Mouse (Mus musculus) kidney, adult 2 months (tissue): ENCODE data around the gene Pgp. TPM values are rescaled to one million over a fixed set of nuclear protein-coding genes. Genes with fewer than 3 reads are reported as not detected.
A peak's percentile ranks its signal among the peaks of the same experiment; 100 is the strongest.

ENCODE experiments used
- DNase-seq: peaks from one replicate; pipeline ENCODE4 v3.0.0; 2021
- H3K27ac ChIP-seq: fragments of 200-500 bp; 2 replicates; pipeline ENCODE4 v1.5.1; 2012; ENCODE audit warnings: low read depth, low read length, control low read depth, inconsistent platforms; ENCODE audit not compliant: insufficient read depth
- H3K27me3 ChIP-seq: fragments of 200-500 bp; replicated peaks from 2 replicates; pipeline ENCODE4 v1.6.1; 2012; ENCODE audit warnings: mild to moderate bottlenecking, moderate library complexity, low read length, inconsistent platforms; ENCODE audit not compliant: control insufficient read depth, insufficient read depth
- H3K36me3 ChIP-seq: fragments of 200-500 bp; 2 replicates; pipeline ENCODE4 v1.6.1; 2012; ENCODE audit warnings: mild to moderate bottlenecking, moderate library complexity, low read length, inconsistent platforms; ENCODE audit not compliant: control insufficient read depth, insufficient read depth
- H3K4me1 ChIP-seq: fragments of 200-500 bp; 2 replicates; pipeline ENCODE4 v1.6.1; 2011; ENCODE audit warnings: low read length; ENCODE audit not compliant: control insufficient read depth, insufficient read depth
- H3K4me3 ChIP-seq: fragments of 200-500 bp; 2 replicates; pipeline ENCODE4 v1.5.1; 2011; ENCODE audit warnings: mild to moderate bottlenecking, low read depth, low read length, control low read depth; ENCODE audit not compliant: insufficient read depth
- CTCF ChIP-seq: fragments of 200-500 bp; conservative IDR thresholded peaks from 2 replicates; pipeline ENCODE4 v1.5.1; 2011; ENCODE audit warnings: low read depth, mild to moderate bottlenecking, control low read depth, low read length, moderate library complexity, mixed read lengths; ENCODE audit not compliant: insufficient read depth, insufficient read length
- POLR2A ChIP-seq: fragments of 200-500 bp; IDR thresholded peaks from one replicate; pipeline ENCODE4 v1.6.1; 2011; ENCODE audit warnings: low read depth, low read length, control low read depth
- WGBS: fragments of 180-500 bp; shearing (Covaris S2); methylation state at CpG from one replicate; pipeline ENCODE4 v1.1.7; 2018; 5-methylcytosine and 5-hydroxymethylcytosine counted together
- polyA plus RNA-seq: library from polyadenylated mRNA; depleted of rRNA; stranded (reverse); fragments of >200 nt; gene quantifications from 2 replicates; pipeline ENCODE4 v1.2.3, GENCODE M21; 2012

Gene Pgp
- polyA plus RNA-seq, 1 experiment, result 38.7 TPM

GRCm38 (mm10) chr17:24472512-24472911 lies 2.3 kb downstream of the Pgp start:
- Histone ChIP-seq H3K36me3 (no peaks in the 10 kb centered on the region; the same call in 1 of the 2 replicates), H3K4me3 (no peak overlapping the region), H3K27ac (peak overlapping the region; percentile 51), H3K4me1 (peaks cover 16% of the 10 kb centered on the region), H3K27me3 (no peaks in the 10 kb centered on the region)
- 17% methylated on average over 4 of the region's 4 CpGs for WGBS
- no peak for TF ChIP-seq CTCF
- TF ChIP-seq POLR2A, result no peak
- peak; percentile 95 for DNase-seq

DNA sequence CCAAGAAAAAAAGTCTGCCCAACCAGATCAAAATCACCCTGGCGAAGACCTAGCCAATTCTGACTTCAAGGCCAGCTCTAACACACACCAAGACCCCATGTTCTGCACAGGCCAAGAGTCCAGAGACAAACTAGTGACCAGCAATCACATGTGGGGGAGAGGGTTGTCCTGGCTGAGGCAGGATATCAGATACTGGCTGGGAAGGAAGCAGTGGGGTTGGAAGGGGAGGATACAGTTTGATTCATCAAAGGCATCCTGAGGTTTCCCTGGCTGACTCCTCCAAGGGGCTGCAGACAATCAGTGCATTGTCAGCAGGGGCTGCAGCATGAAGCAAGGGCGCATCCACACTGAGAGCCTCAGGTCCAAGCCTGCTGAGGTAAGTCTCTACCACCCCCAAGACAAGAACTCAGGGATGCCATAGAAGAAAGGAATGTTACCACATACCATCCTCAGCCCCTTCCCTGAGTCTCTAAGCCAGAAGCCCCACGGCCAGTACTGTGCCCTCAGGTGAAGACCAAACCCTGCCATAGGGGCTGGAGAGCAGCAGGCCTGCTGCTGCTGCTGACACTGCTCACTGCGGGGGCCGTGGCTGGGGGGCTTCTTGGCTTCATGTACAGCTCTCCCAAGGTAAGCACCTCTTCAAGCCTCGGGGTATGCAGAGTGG lies 3.6 kb downstream of the Pgp start, which contains the start of gene Bricd5:
TSS of gene Bricd5 (plus strand) at position 273 of the 664 bp plus-strand sequence.
- H3K27ac ChIP-seq, result peak within 1 kb of the TSS; percentile 51
- 76% methylated on average over 6 of the region's 6 CpGs for WGBS
- TF ChIP-seq POLR2A, result no peak
- TF ChIP-seq CTCF, result no peak
- no peaks in the 10 kb centered on the region for H3K27me3 ChIP-seq
- peaks cover 21% of the 10 kb centered on the region for H3K4me1 ChIP-seq
- no peaks in the 10 kb centered on the region; the same call in 1 of the 2 replicates for H3K36me3 ChIP-seq
- no peak within 1 kb of the TSS for H3K4me3 ChIP-seq
- no peak for DNase-seq

GRCm38 (mm10) chr17:24474557-24474956 lies 4.4 kb downstream of the Pgp start:
- Histone ChIP-seq H3K36me3 (no peaks in the 10 kb centered on the region; the same call in 1 of the 2 replicates), H3K27ac (no peak overlapping the region), H3K4me1 (peaks cover 21% of the 10 kb centered on the region), H3K27me3 (no peaks in the 10 kb centered on the region), H3K4me3 (no peak overlapping the region)
- 86% methylated on average over 5 of the region's 5 CpGs for WGBS
- TF ChIP-seq CTCF (no peak), POLR2A (no peak)
- DNase-seq, result no peak

GRCm38 (mm10) chr17:24475586-24475985 lies 5.4 kb downstream of the Pgp start:
- WGBS, result 93% methylated on average over 6 of the region's 6 CpGs
- H3K4me3 ChIP-seq, result no peak overlapping the region
- DNase-seq, result no peak
- peaks cover 19% of the 10 kb centered on the region for H3K4me1 ChIP-seq
- H3K27me3 ChIP-seq, result no peaks in the 10 kb centered on the region
- H3K36me3 ChIP-seq, result no peaks in the 10 kb centered on the region; the same call in 1 of the 2 replicates
- H3K27ac ChIP-seq, result no peak overlapping the region
- no peak for TF ChIP-seq POLR2A
- no peak for TF ChIP-seq CTCF

DNA sequence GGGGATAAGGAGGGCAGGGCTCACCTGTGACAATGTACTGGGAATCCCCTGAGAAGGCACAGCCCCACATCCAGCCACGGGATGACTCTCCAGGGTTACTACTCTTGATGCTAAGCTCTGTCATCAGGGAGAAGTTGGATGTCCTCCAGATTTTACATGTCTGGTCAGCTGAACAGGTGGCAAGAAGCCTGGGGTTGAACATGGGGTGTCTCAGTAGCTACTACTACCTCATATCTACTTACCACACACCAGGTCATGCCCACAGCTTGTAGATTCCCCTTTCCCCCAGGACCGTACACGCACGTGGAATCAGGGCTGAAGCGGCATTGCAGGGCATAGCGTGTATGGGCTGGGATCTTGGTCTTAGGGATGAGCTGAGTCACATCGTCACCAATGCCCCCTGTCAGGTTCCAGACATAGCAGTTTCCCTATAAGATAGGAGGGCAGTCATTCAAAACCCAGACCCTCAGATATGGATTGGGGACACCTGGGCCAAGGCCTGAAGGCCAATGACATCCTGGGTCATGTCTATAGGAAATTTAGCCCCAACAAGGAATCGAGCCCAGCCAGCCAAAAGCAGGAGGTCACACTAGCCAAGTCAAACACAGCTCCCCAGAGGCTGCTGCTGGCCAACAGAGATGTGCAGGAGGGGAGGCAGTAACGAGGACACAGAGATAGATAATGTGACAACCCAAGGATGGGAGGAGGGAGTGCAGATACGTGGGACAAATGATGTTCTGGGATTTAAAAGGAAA lies 6.0 kb downstream of the Pgp start:
- DNase-seq, result no peak
- TF ChIP-seq CTCF (no peak), POLR2A (no peak)
- no peaks in the 10 kb centered on the region; the same call in 1 of the 2 replicates for H3K36me3 ChIP-seq
- WGBS, result 93% methylated on average over 10 of the region's 10 CpGs
- H3K4me1 ChIP-seq, result peaks cover 19% of the 10 kb centered on the region
- H3K4me3 ChIP-seq, result no peak overlapping the region
- no peak overlapping the region for H3K27ac ChIP-seq
- H3K27me3 ChIP-seq, result no peaks in the 10 kb centered on the region

DNA sequence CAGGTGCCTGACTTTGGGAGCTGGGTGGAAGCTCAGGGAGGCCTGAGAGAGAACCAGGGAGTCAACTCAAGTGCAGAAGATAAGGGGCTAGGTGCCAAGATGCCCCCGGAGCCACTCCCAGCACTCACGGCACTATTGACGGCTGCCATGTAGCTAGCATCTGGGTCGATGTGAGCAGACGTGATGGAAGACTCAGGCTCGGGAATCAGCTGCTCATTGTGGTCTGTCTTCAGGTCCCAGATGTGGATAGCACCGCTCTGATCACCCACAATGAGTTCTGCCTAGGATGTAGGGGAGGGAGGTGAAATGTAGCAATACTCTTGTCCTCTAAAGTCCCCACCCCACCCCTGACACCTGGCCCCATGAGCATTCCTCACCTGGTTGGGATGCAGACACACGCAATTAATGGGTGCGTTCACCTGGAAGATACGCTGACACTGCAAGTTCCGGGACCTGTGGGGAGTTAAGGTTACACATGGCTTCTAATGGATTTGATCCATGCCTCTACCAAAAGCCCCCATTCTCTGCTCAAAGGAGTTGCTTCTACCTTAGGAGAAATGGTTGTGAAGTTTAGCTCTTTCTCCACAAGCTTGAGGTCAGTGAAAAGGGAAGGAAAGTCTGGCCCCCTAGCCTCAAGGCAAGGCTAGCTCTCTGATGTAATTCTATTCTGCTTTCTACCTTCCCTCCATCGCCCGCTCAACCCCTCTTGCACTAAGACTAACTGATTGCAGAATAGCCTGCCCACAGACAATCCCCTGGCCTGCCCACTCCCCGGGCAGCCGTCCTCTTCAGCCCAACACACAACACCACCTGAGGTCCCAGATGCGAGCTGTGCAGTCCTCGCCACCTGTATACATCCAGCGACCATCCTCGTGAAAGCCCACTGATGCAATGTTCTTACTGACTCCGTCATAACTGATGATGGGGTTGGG lies 7.1 kb downstream of the Pgp start:
- 88% methylated on average over 20 of the region's 20 CpGs for WGBS
- no peak overlapping the region for H3K27ac ChIP-seq
- TF ChIP-seq CTCF (no peak), POLR2A (no peak)

More for the DNA sequence above, 7.1 kb downstream of the Pgp start:
- peaks cover 11% of the 10 kb centered on the region for H3K4me1 ChIP-seq
- no peaks in the 10 kb centered on the region for H3K27me3 ChIP-seq
- no peaks in the 10 kb centered on the region; the same call in 1 of the 2 replicates for H3K36me3 ChIP-seq
- DNase-seq, result no peak
- no peak overlapping the region for H3K4me3 ChIP-seq
